Mouse (Mus musculus) thymus, adult 18-20 months (tissue): ENCODE data around the gene Nxnl1.

Experiments used
- DNase-seq, 2 experiments: peaks; one replicate each; pipeline ENCODE4 v3.0.0; 2022; ENCODE audit warnings: mixed read lengths in 2 of 2

The Nxnl1 gene

DNA sequence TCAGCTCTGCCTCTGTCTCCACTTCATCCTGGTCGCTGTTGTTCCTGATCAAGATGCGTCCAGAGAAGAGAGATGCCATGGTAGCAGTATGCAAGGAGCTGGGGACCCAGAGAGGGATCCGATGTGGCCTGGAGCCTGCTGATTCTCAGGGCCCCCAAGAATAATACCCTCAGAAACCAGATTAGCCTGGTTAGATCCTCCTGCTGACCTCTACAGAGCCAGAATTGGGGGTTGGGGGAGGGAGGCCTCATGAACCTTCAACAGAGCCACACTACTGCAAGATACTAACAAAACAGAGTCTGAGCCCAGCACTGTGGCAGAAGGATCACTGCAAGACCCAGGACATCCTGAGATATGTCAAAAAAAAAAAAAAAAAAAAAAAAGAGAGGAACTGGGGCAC is at the start of gene Nxnl1:
Gene Nxnl1, minus strand, starts transcription at position 101 of the 400 bp plus-strand sequence.
- no peak for DNase-seq

DNA sequence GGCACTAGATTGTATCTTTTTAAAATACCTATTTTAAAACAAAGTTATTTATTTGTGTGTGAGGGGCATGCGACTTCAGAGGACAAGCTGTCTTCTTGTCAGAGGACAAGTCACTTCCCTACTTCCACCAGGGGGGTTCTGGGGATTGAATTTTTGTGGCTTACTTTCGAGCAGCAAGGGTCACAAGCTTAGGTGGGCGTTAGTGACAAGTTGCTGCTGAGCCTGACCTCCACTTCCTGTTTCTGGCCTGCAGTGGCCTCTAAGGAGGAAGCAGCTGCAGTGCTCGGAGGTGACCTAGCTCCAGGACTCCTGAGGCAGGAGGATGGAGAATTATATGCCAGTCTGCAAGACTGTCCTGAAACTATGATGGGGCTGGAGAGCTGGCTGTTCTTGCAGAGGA is 47.0 kb upstream of the Nxnl1 start:
- DNase-seq, result no peak

DNA sequence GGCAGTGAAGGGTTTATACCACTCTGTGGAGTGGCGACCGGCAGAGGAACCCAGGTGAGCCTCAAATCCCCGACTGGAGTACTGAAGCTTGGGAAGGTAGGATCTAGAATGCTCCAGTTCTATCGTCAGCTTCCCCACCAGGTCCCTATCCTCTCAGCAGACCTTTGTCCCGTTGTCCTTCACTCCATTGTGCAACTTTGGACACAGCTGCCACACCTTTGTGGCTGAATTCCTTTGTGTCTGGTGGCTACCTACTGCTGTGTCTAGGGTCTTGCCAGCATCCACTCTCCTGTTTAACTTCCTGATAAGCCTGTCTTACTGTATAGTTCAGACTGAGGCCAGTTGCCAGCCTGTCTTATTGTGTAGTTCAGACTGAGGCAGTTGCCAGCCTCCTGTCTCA is 45.7 kb upstream of the Nxnl1 start:
- DNase-seq, result no peak

DNA sequence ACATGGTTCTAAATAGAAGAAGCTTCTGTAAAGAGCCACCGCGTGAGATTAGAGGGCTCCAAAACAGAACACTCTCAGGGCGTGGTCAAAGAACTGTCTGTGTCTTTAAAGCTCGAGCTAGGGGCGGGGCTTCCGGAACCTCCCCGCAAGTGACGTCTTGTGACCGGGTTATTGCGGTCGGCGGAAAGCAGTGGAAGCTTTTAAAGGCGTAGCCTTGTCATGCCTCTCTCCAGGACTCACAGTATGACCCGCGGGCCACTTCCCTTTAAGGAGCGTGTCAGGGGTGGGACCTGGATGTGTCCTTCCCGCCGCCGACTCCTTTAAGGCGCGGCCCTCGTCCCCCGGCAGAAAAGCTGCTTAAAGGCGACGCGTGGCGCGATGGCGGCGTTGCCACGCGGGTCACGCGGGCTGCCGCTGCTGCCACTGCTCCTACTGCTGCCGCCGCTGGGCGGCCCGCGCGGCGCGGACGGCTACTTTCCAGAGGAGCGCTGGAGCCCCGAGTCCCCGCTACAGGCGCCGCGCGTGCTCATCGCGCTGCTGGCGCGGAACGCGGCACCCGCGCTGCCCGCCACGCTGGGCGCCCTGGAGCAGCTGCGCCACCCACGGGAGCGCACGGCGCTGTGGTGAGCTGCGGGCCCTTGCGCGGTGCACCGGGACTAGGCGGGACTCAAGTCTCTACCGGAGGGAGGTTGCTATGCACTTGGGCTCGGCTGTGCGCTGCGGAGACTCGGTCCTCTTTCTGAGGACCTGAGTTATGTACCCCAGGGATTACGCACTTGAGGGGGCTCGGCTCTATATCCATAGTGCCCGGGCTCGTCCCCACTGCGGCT is 44.6 kb upstream of the Nxnl1 start, which contains the start of gene Colgalt1:
Gene Colgalt1, plus strand, starts transcription at position 177 of the 830 bp plus-strand sequence.
- peak; percentile 94 to 98 for DNase-seq

DNA sequence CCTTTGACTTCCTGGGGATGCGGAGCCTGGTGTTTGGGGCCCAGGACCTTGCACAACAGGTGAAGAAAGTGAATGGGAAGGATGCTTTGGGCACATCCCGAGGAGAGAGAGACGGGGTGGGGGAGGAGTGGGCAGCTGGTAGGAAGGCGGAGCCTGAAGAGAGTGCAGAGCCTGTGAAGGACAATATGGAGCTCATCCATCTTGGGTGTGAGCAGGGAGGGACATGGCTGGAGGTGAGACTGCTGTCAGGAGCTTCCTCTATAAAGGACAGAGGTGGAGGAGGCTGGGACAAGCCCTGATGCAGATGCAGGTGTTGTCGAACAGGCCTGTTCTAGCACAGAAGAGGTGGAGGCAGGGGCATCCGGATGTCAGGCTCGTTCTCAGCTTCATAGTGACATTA is 37.6 kb upstream of the Nxnl1 start:
- DNase-seq, result no peak

DNA sequence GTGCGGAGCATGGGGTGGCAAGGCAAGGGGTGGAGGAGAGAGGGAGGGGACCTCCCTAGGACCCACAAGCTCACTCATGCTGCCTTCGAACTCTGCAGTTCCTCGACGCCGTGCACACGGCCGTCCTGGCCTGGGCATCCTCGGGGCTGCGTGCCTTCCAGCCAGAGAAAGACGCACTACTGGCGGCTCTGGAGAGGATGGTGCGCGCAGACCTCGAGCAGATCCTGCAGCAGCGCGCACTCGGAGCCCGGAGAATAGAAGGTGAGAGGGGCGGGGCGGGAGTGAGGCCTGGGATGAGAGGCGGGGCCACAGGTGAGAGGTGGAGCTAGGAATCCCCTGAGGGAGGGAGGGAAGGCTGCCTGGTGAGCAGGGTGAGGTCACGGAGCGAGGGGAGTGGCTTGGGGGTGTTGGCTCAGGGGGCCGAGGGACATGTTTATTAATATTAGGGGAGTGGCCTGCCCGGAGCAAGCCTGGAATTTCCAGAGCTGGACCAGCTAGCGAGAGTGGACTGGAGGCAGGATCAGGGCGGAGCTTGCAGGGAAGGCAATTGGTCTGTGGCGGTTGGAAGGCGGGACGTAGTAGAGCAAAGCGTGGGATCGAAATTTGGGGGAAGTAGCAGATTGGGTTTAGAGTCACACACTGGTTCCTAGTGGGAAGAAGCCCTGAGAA is 36.4 kb upstream of the Nxnl1 start:
- DNase-seq, result no peak

DNA sequence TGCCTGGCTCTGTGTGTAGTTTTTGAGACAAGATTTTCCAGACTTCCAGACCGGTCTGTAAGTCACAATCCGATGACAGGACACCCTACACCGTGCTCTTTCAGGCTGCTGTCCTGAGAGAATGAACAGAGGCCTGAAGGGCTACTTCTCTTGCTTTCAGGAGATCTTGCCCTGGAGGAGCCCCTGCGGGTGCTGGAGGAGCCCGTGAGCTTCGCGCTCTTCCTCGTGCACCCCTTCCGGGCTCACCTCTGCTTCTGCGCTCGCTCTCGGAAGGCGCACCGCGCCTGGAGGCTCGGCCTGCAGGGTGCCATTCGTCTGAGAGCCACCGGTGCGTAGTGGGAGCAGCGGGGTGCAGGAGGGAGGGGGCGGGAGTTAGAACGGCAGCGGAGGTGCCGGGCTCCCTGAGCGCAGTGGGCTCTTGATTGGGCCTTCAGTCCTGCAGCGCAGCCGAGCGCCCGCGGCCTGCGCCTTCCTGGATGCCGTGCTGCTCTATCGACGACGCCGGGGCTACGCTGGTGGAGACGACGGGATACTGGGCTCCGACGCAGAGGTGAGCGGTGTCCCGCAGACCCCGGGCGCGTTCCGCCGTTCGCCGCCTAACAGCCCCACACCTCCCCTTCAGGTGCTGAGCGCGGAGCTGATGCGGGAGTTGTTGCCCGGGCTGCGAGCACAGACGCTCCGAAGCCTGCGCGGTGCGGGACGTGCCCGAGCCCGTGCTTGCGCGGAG is 35.7 kb upstream of the Nxnl1 start:
- DNase-seq, result no peak

DNA sequence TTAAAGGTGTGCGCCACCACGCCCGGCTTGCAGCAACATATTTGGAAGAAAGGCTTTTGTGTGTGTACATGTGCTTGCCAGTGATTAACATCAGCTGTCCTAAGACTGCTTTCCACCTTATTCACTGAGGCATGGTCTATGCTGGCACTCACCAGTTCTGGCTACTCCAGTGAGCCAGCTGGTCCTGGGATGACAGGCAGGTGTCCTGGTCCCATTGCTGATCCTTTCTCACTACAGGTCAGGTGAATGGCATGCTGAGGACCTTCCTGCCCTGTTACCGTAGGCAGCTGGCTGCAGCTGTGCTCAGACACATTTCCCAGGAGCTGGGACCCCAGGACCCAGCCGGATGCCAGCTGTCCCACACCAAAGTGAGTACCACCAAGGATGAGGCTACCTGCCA is 32.4 kb upstream of the Nxnl1 start:
- no peak for DNase-seq

DNA sequence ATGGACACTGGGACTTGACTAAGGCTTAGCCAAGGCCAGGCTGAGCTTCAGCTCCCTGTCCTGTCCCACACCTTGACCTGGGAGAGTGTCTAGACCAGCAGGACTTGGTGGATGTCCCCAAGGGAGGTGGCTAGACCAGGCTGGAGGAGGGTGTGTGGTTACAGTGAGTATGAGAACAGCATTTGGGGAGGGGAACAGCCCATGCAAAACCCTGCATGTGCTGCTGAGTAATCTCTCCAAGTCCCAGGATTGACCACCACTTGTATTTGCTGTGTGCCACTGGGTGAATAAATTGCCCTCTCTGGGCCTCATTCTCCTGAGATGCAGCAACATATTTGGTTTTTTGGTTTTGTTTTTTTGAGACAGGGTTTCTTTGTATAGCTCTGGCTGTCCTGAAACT is 32.0 kb upstream of the Nxnl1 start:
- DNase-seq, result no peak

DNA sequence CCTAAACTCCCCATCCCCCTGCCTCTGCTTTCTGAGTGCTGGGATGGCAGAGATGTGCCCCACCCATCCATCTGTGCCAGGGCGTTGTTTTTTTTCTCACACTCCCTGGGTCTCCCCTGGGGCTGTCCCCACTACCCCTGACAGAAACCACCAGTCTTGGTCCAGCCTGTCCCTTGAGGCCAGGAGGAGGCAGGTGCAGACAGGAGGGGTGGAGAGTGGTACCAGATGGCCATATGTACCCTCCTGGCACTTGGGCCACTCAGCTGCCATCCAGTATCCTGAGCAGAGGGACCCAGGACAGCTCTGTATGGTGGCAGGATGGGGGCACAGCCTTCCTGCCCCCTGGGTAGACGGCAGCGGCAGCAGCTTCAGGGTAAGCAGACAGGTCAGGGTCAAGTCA is 31.1 kb upstream of the Nxnl1 start, which contains the start of gene Fam129c:
Gene Fam129c, plus strand, starts transcription at position 198 of the 400 bp plus-strand sequence.
- no peak for DNase-seq

DNA sequence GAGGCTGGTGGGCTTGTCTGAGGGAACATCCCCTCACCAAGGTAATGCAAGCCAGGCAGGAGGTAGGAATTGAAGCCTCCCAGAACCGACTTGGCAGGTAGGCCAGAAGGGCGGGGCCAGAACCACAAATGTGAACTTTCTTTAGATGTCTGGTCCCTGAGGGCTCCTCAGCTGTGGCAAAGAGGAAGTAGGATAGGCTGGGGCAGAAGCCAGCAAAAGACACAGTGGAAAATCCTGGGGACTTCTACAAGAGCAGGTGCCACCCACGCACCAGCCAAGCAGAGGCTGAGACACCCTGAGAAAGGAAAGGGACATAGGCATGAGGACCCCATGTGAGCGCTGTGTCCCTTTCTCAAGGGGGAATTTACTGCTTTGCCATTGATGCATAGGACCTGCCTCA is 30.4 kb upstream of the Nxnl1 start:
- DNase-seq, result peak in 1 of 2 experiments; percentile 34

DNA sequence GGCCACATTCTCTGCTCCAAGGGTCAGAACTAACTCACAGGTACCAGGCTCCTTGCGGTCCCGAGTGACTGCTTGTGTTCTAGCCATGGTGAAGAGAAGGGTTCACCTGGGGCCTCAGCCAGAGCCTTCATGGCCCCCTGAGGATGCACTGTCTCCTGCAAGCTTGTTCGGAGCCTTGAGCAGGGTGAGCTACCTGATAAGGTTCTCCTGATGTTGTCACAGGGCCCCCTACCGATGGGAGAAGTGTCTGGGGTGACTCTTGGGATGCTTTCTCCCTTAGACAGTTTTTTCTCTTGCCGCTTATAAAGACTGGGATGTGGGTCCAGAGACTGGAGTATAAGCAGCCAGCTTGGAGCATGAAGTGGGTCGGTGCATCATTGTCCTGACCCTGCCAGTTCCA is 30.0 kb upstream of the Nxnl1 start:
- no peak for DNase-seq

DNA sequence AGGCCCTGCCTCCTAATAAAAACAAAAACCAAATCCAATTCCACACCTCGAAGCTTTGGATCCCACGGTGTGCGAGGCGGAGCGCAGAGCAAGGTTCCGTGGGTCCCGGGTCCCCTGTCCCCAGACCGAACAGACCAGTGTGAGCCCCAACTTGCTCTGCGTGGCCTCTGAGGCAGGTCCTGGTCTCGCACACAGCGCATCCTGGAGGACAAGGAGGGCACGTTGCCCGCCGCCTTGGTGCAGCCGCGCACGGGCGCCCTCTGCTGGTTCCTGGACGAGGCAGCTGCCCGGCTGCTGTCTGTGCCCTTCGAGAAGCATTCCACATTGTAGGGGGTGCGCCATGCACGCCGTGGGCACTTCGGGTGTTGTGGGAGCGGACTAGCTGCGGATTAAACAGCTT is 29.5 kb upstream of the Nxnl1 start:
- DNase-seq, result peak; percentile 76 to 78

DNA sequence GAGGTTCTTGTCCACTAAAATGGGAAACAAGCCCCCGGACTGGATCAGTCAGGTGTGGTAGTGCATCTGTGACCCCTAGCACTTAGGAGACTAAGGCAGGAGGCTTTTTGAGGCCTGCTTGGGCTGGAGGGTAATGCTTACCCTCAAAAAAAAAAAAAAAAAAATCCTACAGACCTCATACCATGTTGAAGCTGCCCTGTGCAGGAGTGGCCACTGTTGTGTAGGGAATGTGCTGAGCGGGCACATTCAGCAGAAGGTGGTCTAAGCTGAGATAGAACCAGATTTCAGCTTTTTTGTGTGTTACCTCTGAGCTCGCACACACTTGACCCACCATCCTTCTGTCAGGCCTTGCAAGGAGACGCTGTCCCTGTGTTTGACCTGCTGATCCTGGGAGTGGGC is 27.9 kb upstream of the Nxnl1 start:
- DNase-seq, result no peak

DNA sequence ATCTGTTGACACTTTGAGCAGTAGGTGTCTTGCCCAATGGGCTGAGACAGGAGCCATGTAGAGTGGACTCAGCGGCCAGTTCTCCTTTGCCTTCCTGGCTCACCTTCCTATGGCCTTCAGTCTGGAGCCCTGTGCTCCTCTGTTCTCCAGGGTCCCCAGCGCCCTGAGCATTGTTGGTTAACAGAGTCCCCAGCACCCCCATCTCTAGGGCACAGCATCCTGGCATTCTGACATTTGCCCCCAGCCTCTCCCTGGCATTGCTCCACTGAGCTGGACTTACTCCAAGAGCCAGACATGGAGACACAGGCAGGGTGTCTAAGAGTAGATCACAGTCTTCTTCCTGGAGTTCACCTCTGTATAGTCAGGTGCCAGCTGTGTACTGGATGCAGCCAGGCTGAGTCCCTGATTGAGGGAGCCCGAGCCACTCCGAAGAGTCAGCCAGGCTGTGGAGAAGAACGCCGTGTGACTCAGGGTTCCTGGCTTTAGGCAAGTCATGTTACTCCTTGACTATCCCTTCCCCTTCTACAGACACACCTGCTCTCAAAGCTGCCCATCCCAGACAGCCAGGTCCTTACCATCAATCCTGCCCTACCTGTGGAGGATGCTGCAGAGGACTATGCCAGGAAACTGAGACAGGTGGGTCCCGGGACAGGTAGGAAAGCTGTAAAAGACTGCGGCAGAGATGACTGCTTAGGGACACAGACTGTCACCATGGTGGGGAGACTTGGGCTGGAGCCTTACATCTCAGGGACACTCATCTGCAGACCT is 27.3 kb upstream of the Nxnl1 start:
- no peak for DNase-seq

DNA sequence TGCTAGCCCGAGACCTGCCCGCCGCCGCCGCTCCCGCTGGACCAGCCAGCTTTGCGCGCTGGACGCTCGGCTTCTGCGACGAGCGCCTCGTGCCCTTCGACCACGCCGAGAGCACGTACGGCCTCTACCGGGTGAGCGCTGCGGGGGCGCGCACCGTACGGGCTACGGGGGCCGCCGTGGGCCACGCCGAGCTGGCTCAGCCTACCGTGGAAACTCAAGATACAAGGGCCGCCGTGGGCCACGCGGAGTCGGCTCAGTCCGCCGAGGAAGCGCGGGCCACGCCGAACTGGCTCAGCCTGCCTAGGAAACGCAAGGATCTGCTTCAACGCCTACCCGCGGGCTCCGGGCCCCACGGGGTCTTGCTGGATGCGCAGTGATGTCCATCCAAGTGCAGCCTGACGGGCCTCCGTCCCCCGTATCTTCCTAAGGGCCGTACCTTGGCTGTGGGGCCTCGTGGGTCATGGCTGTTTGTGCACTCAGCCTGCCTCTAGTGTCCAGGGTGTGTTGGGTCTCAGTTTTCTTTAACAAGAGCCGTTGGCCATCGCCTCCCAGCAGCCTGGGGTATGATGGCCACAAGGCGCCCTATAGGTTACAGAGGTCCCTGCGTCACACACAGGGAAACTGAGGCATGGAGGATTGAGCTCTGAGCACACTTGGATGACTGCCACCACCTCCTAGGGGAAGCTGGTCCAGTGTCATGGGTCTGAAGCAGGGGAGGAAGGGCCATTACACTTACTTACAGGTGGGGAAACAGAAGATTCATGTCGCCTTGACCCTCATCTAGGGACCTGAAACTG is 26.2 kb upstream of the Nxnl1 start:
- DNase-seq, result peak; percentile 69 to 71

DNA sequence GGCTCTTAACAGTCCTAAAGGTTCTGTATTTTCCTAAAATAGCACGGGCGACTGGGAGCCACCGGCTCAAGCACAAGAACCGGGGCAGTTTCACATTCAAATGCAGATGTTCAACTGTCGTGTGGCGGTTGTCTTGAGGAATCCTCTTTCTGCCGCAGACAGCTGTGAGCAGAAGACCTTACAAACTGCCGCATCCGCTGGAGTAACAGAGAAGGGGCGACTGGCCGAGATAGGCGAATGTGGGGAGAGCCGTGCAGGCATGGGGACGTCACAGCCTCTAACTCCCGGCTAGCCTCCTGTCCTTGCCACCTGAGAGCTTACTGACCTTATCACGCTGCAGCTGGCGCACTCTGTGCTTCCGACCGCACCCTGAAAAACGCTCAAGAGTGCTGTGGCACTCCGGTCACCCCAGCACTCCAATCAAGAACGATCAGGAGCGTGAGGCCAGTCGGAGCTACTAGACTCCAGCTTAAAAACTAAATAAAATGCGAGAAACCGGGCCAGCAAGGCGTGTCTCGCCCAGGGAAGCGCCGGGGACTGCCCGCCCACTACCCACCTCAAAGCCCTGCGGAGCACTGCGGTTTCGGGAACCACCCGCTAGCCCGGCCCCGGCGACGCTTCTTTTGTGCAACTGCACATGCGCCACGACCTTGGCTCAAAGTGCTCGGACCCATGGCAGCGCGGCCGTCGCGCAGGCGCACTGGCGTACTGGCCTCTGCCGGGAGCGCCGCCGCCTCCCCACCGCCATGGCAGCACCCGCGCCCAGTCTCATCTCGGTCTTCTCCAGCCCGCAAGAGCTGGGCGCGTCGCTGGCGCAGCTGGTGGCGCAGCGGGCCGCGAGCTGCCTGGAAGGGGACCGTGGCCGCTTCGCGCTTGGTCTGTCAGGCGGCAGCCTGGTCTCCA is 25.3 kb upstream of the Nxnl1 start, which contains the start of gene Pgls:
Gene Pgls, plus strand, starts transcription at position 706 of the 903 bp plus-strand sequence.
- DNase-seq, result peak; percentile 92 to 95

DNA sequence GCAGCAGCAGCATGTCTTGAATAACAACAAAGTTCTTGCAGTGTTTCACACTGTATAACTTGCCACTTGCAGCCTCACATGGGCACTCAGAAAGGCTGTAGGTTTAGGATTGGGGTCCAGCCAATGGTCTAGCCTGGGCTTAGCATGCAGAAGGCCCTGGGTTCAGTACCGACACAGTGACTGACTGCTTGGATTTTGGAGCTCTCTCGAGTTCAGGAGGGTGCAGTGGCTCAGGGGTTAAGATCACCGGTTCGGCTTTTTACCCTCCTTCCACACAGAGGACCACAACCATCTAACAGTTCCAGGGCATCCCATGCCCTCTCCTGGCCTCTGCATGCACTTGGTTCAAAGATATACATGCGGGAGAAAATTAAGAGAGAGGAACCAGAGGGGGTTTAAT is 24.6 kb upstream of the Nxnl1 start:
- DNase-seq, result no peak

DNA sequence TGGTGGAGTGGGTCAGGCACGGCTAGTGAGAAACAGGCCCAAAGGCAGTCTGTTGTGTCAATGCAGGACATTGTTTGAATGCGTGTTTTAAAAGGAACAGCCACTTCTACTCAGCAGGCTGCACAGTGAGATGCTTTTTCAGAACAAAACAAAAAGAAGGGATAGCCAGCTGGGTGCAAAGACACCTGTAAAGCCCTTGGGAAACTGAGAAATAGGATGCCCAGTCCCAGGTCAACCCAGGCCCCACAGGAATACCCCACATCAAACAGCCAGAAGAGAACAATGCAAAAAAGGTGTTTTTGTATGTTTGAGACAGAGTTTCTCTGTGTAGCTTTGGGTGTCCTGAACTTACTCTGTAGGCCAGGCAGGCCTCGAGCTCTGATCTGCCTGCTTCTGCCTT is 22.4 kb upstream of the Nxnl1 start:
- DNase-seq, result no peak

DNA sequence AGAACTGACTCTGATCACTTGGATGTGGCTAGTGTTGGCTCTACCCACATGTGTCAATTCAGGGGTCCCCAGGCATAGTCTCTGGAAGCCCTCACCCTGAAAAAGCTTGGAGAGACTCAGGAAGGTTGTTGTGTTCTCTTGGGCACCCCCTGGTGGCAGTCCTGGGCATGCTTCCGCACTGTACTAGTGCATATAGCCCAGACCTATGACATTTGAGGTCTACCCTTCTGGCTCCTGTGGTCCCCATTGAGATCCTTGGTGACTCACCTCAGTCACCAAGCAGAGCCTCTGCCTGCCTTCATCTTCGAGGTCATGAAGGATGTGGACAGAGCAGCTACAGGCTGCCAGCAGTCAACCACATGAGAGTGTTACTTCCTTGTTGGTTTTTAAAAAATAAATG is 20.5 kb upstream of the Nxnl1 start:
- no peak for DNase-seq

DNA sequence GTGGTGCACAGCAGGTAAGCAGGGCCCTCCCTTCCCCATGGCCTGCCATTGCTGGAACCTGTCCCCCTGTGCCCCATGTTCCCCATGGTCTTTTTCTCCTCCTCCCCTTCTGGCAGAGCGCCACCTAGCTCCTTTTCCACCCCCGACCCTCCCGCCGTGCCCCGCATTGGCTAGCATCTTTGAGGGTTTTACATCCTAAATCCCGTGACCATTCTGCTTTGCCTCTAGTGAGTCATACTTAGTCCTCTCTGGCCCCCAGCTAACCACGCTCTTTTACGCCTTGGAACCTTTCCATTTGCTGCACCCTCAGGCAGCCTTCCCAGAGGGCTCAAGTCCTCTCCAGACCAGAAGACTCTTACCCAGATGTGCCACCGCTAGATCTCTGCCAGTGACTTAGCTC is 13.8 kb upstream of the Nxnl1 start:
- DNase-seq, result no peak
